Mouse (Mus musculus): ENCODE measurements at regions not wholly inside any gene's neighbourhood (a gene's known extent, or its start where the extent isn't known, plus 50 kb on each side); places are given as distances from the start of the nearest gene placed in this dataset.

DNA sequence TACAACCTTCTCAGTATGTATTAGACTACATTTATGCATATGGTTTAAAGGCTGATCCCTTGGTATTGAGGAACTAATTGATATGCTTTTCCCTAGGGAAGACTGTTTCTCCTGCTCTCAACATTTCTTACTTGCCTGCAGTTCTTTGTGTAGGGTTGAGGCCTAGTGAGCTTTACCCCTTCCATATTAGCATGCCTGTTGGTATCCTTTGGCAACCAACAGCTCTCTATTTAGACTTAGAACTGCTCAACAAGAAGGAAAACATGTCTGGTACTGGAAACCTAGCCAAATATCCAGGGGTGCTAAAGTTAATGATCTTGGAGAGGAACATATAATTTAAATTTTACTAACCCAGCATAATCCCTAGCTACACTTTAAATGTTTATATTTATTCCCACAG is 270.9 kb upstream of the Tmem161b start:
- Histone ChIP-seq H3K36me3 (ENCODE audit: control insufficient read depth, insufficient read depth, low read length, poor library complexity, severe bottlenecking) (no peaks in the 10 kb centered on the region), H3K9me3 (ENCODE audit: control insufficient read depth, insufficient read depth, low read depth, low read length) (no peaks in the 10 kb centered on the region), H3K27ac (ENCODE audit: insufficient read depth, low read depth, low read length, poor library complexity, severe bottlenecking) (no peak overlapping the region), H3K4me1 (ENCODE audit: control insufficient read depth in 2 of 2, insufficient read depth in 2 of 2, low read length in 2 of 2, poor library complexity in 1 of 2) (no peaks in the 10 kb centered on the region), H3K4me3 (ENCODE audit: insufficient read depth in 1 of 2, low read depth in 1 of 2, low read length in 2 of 2, poor library complexity in 1 of 2, severe bottlenecking in 1 of 2) (no peak overlapping the region), H3K9ac (ENCODE audit: insufficient read depth, low read depth, low read length, poor library complexity, severe bottlenecking) (no peak overlapping the region)
- DNase-seq (ENCODE audit: low read depth, low spot score) = no peak
- in situ Hi-C loops (cut with MboI; ENCODE audit: low sequenced_read_pairs in 2 of 2, unreplicated experiment in 2 of 2) = no loop called here
- TF ChIP-seq HCFC1 (IDR thresholded peaks at IDR 0.05; ENCODE audit: borderline replicate concordance, insufficient read depth, low read length) (no peak), ZNF384 (IDR thresholded peaks at IDR 0.05; ENCODE audit: low read depth, low read length) (no peak), ZC3H11A (IDR thresholded peaks at IDR 0.05; ENCODE audit: borderline replicate concordance, low read depth, low read length) (no peak), CHD2 (IDR thresholded peaks at IDR 0.05; ENCODE audit: low read depth, low read length) (no peak), MAFK (IDR thresholded peaks at IDR 0.05; ENCODE audit: insufficient read depth, low read depth, low read length) (no peak)

DNA sequence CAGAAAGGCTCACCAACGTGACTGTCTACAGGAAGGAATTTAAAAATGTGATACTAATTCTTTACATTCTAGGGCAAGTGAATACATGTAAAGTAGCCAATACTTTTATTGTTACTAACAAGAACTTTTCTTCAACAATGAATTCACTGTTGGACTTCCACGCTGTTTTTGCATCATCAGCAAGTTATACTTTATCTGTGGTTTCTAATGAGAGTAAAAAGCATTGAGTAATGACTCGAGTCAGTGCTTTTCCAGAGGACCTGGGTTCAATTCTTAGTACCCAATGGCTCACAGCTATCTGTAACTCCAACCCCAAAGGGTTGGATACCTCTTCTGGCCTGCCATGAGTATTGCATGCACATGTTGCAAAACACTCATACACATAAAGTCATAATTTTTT is 270.3 kb upstream of the Tmem161b start:
- Histone ChIP-seq H3K4me3 (ENCODE audit: insufficient read depth in 1 of 2, low read depth in 1 of 2, low read length in 2 of 2, poor library complexity in 1 of 2, severe bottlenecking in 1 of 2) (no peak overlapping the region), H3K4me1 (ENCODE audit: control insufficient read depth in 2 of 2, insufficient read depth in 2 of 2, low read length in 2 of 2, poor library complexity in 1 of 2) (no peaks in the 10 kb centered on the region), H3K27ac (ENCODE audit: insufficient read depth, low read depth, low read length, poor library complexity, severe bottlenecking) (no peak overlapping the region), H3K9ac (ENCODE audit: insufficient read depth, low read depth, low read length, poor library complexity, severe bottlenecking) (no peak overlapping the region), H3K9me3 (ENCODE audit: control insufficient read depth, insufficient read depth, low read depth, low read length) (no peaks in the 10 kb centered on the region), H3K36me3 (ENCODE audit: control insufficient read depth, insufficient read depth, low read length, poor library complexity, severe bottlenecking) (no peaks in the 10 kb centered on the region)
- TF ChIP-seq ZNF384 (IDR thresholded peaks at IDR 0.05; ENCODE audit: low read depth, low read length) (no peak), MAFK (IDR thresholded peaks at IDR 0.05; ENCODE audit: insufficient read depth, low read depth, low read length) (peak; percentile 29; the same call in 1 of the 2 replicates)
- no peak for DNase-seq (ENCODE audit: low read depth, low spot score)
- in situ Hi-C loops (cut with MboI; ENCODE audit: low sequenced_read_pairs in 2 of 2, unreplicated experiment in 2 of 2) = no loop called here

DNA sequence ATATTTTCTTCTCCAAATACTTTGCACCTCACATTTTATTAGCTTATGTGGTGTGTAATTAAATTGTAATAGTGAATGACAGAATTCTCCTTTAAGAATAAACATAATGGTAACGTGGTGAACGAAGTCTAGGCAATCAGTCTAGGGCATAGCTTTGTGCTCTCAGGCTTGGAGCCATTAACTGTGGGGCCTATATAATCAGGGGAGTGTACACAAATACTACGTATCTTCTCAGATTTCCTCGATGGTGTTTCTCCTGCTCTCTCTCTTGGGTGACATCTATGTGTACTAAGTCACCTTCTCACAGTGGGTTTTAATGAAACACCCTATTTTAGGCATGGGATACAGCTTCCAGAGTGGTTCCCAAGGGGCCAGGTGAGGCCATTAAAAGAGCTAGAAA is 269.7 kb upstream of the Tmem161b start:
- no peak overlapping the region for H3K4me3 ChIP-seq (ENCODE audit: insufficient read depth in 1 of 2, low read depth in 1 of 2, low read length in 2 of 2, poor library complexity in 1 of 2, severe bottlenecking in 1 of 2)
- DNase-seq (ENCODE audit: low read depth, low spot score) = no peak
- H3K9ac ChIP-seq (ENCODE audit: insufficient read depth, low read depth, low read length, poor library complexity, severe bottlenecking) = no peak overlapping the region
- in situ Hi-C loops (cut with MboI; ENCODE audit: low sequenced_read_pairs in 2 of 2, unreplicated experiment in 2 of 2) = no loop called here
- H3K9me3 ChIP-seq (ENCODE audit: control insufficient read depth, insufficient read depth, low read depth, low read length) = no peaks in the 10 kb centered on the region
- H3K4me1 ChIP-seq (ENCODE audit: control insufficient read depth in 2 of 2, insufficient read depth in 2 of 2, low read length in 2 of 2, poor library complexity in 1 of 2) = no peaks in the 10 kb centered on the region
- TF ChIP-seq CHD2 (IDR thresholded peaks at IDR 0.05; ENCODE audit: low read depth, low read length) (no peak), ZNF384 (IDR thresholded peaks at IDR 0.05; ENCODE audit: low read depth, low read length) (no peak), ZC3H11A (IDR thresholded peaks at IDR 0.05; ENCODE audit: borderline replicate concordance, low read depth, low read length) (no peak), MAFK (IDR thresholded peaks at IDR 0.05; ENCODE audit: insufficient read depth, low read depth, low read length) (no peak), HCFC1 (IDR thresholded peaks at IDR 0.05; ENCODE audit: borderline replicate concordance, insufficient read depth, low read length) (no peak)
- no peaks in the 10 kb centered on the region for H3K36me3 ChIP-seq (ENCODE audit: control insufficient read depth, insufficient read depth, low read length, poor library complexity, severe bottlenecking)
- no peak overlapping the region for H3K27ac ChIP-seq (ENCODE audit: insufficient read depth, low read depth, low read length, poor library complexity, severe bottlenecking)

DNA sequence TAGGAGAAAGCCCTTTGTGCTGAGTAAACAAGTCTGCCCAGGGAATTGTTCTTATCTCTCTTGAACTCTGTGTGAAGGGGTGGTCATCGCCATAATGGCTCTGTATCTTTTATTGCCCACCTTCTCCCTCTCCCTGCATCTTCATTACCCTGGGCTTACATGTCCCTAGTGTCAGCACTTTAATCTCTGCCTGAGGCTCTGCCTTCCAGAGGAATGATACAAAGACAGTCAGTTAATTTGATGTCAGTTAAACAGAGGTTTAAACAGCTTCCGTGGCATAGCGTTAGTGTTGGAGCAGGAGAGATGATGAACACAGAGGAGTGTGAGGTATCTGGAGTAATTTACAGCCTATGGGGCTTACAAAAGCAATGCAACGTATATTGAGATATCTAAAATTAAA is 269.2 kb upstream of the Tmem161b start:
- no peak overlapping the region for H3K27ac ChIP-seq (ENCODE audit: insufficient read depth, low read depth, low read length, poor library complexity, severe bottlenecking)
- no peaks in the 10 kb centered on the region for H3K9me3 ChIP-seq (ENCODE audit: control insufficient read depth, insufficient read depth, low read depth, low read length)
- in situ Hi-C loops (cut with MboI; ENCODE audit: low sequenced_read_pairs in 2 of 2, unreplicated experiment in 2 of 2) = no loop called here
- H3K4me1 ChIP-seq (ENCODE audit: control insufficient read depth in 2 of 2, insufficient read depth in 2 of 2, low read length in 2 of 2, poor library complexity in 1 of 2) = no peaks in the 10 kb centered on the region
- no peak overlapping the region for H3K9ac ChIP-seq (ENCODE audit: insufficient read depth, low read depth, low read length, poor library complexity, severe bottlenecking)
- no peak for DNase-seq (ENCODE audit: low read depth, low spot score)
- H3K36me3 ChIP-seq (ENCODE audit: control insufficient read depth, insufficient read depth, low read length, poor library complexity, severe bottlenecking) = no peaks in the 10 kb centered on the region
- TF ChIP-seq ZNF384 (IDR thresholded peaks at IDR 0.05; ENCODE audit: low read depth, low read length) = no peak
- TF ChIP-seq MAFK (IDR thresholded peaks at IDR 0.05; ENCODE audit: insufficient read depth, low read depth, low read length) = no peak
- no peak for TF ChIP-seq ZC3H11A (IDR thresholded peaks at IDR 0.05; ENCODE audit: borderline replicate concordance, low read depth, low read length)
- no peak for TF ChIP-seq HCFC1 (IDR thresholded peaks at IDR 0.05; ENCODE audit: borderline replicate concordance, insufficient read depth, low read length)
- no peak for TF ChIP-seq CHD2 (IDR thresholded peaks at IDR 0.05; ENCODE audit: low read depth, low read length)
- H3K4me3 ChIP-seq (ENCODE audit: insufficient read depth in 1 of 2, low read depth in 1 of 2, low read length in 2 of 2, poor library complexity in 1 of 2, severe bottlenecking in 1 of 2) = no peak overlapping the region

DNA sequence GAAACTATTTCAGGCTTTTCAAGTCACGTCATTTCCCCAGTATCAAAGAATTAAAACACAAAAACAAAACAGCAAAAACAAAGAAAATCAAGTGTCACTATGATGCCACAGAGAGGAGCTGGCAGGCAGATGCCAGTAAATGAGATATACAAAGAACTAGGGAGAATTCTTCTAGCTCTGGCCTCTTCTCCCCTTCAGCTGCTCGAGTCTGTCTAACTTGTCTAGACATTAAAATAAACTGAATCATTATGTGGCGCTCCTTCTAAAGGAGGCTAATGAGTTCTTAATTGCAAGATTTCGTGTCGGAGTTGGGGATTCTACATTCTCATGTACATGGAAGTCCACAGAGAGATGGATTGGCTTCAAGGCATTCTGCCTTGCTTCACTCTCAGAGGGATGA is 266.4 kb upstream of the Tmem161b start:
- Histone ChIP-seq H3K4me3 (ENCODE audit: insufficient read depth in 1 of 2, low read depth in 1 of 2, low read length in 2 of 2, poor library complexity in 1 of 2, severe bottlenecking in 1 of 2) (no peak overlapping the region), H3K9ac (ENCODE audit: insufficient read depth, low read depth, low read length, poor library complexity, severe bottlenecking) (no peak overlapping the region), H3K9me3 (ENCODE audit: control insufficient read depth, insufficient read depth, low read depth, low read length) (no peaks in the 10 kb centered on the region), H3K4me1 (ENCODE audit: control insufficient read depth in 2 of 2, insufficient read depth in 2 of 2, low read length in 2 of 2, poor library complexity in 1 of 2) (no peaks in the 10 kb centered on the region), H3K36me3 (ENCODE audit: control insufficient read depth, insufficient read depth, low read length, poor library complexity, severe bottlenecking) (no peaks in the 10 kb centered on the region), H3K27ac (ENCODE audit: insufficient read depth, low read depth, low read length, poor library complexity, severe bottlenecking) (no peak overlapping the region)
- in situ Hi-C loops (cut with MboI; ENCODE audit: low sequenced_read_pairs in 2 of 2, unreplicated experiment in 2 of 2) = no loop called here
- TF ChIP-seq CHD2 (IDR thresholded peaks at IDR 0.05; ENCODE audit: low read depth, low read length) (no peak), ZC3H11A (IDR thresholded peaks at IDR 0.05; ENCODE audit: borderline replicate concordance, low read depth, low read length) (no peak), ZNF384 (IDR thresholded peaks at IDR 0.05; ENCODE audit: low read depth, low read length) (no peak), MAFK (IDR thresholded peaks at IDR 0.05; ENCODE audit: insufficient read depth, low read depth, low read length) (no peak), HCFC1 (IDR thresholded peaks at IDR 0.05; ENCODE audit: borderline replicate concordance, insufficient read depth, low read length) (no peak)
- no peak for DNase-seq (ENCODE audit: low read depth, low spot score)
